Mouse (Mus musculus): ENCODE measurements around the gene BC016579. TPM values are rescaled to one million over a fixed set of nuclear protein-coding genes. Genes with fewer than 3 reads are reported as not detected.

Gene BC016579
- polyA plus RNA-seq (2017; shearing (Covaris generic)), result not detected

GRCm38 (mm10) chr16:45653934-45654332, at the start of gene BC016579:
BC016579 (minus strand) TSS chr16:45654068.

GRCm38 (mm10) chr16:45693558-45693957, 39.7 kb upstream of the BC016579 start, which contains the start of gene Tmprss7:
Tmprss7 (minus strand) TSS chr16:45693658.

GRCm38 (mm10) chr16:45610267-45610666, 43.6 kb downstream of the BC016579 start, which contains the start of gene Gcsam:
Gcsam (plus strand) TSS chr16:45610380.

Other genes with a start within 250 kb of the BC016579 start
- gene Cd200, start 245.0 kb downstream of the BC016579 start, polyA plus RNA-seq (2017; shearing (Covaris generic)), result 4.3 TPM
- 0.21 TPM for gene Gm609, start 161.1 kb downstream of the BC016579 start, polyA plus RNA-seq (2017; shearing (Covaris generic))
- not detected for gene Gm17783, start 122.0 kb downstream of the BC016579 start, polyA plus RNA-seq (2017; shearing (Covaris generic))
- gene Slc9c1, start 118.8 kb downstream of the BC016579 start, polyA plus RNA-seq (2017; shearing (Covaris generic)), result not detected
- 0.49 TPM for gene Gcsam, start 43.7 kb downstream of the BC016579 start, polyA plus RNA-seq (2017; shearing (Covaris generic))
- gene Tmprss7, start 39.6 kb upstream of the BC016579 start, polyA plus RNA-seq (2017; shearing (Covaris generic)), result not detected
- not detected for gene Tagln3, start 70.5 kb upstream of the BC016579 start, polyA plus RNA-seq (2017; shearing (Covaris generic))
- 30.8 TPM for gene Abhd10, start 88.9 kb upstream of the BC016579 start, polyA plus RNA-seq (2017; shearing (Covaris generic))